Mouse (Mus musculus) WW6 (cell line): ENCODE data around the gene Dph2.

ENCODE experiments used
- DNase-seq: peaks from one replicate; pipeline ENCODE4 v3.0.0-alpha.2; 2013; ENCODE audit warnings: low read depth, low spot score

Gene Dph2

GRCm38 (mm10) chr4:117912131-117912561, 20.3 kb upstream of the Dph2 start:
- DNase-seq = no peak

GRCm38 (mm10) chr4:117908834-117909453, 17.1 kb upstream of the Dph2 start:
- no peak for DNase-seq

- no peak for DNase-seq
Observed at GRCm38 (mm10) chr4:117906196-117906595, 14.4 kb upstream of the Dph2 start.

- no peak for DNase-seq
Observed at GRCm38 (mm10) chr4:117904761-117905160, 12.9 kb upstream of the Dph2 start.

- no peak for DNase-seq
Observed at GRCm38 (mm10) chr4:117904094-117904493, 12.3 kb upstream of the Dph2 start.

- no peak for DNase-seq
Observed at GRCm38 (mm10) chr4:117898111-117898510, 6.3 kb upstream of the Dph2 start.

GRCm38 (mm10) chr4:117896031-117896430, 4.2 kb upstream of the Dph2 start:
- no peak for DNase-seq

- no peak for DNase-seq
Observed at GRCm38 (mm10) chr4:117895339-117895738, 3.5 kb upstream of the Dph2 start.

GRCm38 (mm10) chr4:117894601-117895000, 2.8 kb upstream of the Dph2 start:
- no peak for DNase-seq

- DNase-seq = no peak
Observed at GRCm38 (mm10) chr4:117893376-117893775, 1.5 kb upstream of the Dph2 start.

GRCm38 (mm10) chr4:117890750-117891149, 1.1 kb downstream of the Dph2 start:
- DNase-seq = no peak

- DNase-seq = no peak
Observed at GRCm38 (mm10) chr4:117890031-117890430, 1.8 kb downstream of the Dph2 start.

GRCm38 (mm10) chr4:117889471-117889870, 2.4 kb downstream of the Dph2 start:
- no peak for DNase-seq

GRCm38 (mm10) chr4:117887920-117888319, 3.9 kb downstream of the Dph2 start:
- no peak for DNase-seq

- peak; percentile 88 for DNase-seq
Observed at GRCm38 (mm10) chr4:117887133-117887532, 4.7 kb downstream of the Dph2 start, which contains the start of gene Atp6v0b. Gene Atp6v0b (minus strand): TSS chr4:117887333.

GRCm38 (mm10) chr4:117886644-117887043, 5.2 kb downstream of the Dph2 start:
- DNase-seq = no peak

GRCm38 (mm10) chr4:117885994-117886393, 5.8 kb downstream of the Dph2 start:
- no peak for DNase-seq

- no peak for DNase-seq
Observed at GRCm38 (mm10) chr4:117885093-117885492, 6.7 kb downstream of the Dph2 start.

- no peak for DNase-seq
Observed at GRCm38 (mm10) chr4:117884146-117884545, 7.7 kb downstream of the Dph2 start.

GRCm38 (mm10) chr4:117882701-117883691, 8.8 kb downstream of the Dph2 start, which contains the start of gene B4galt2:
Gene B4galt2 (minus strand): TSS chr4:117883487.
- DNase-seq = no peak

GRCm38 (mm10) chr4:117878703-117879102, 13.1 kb downstream of the Dph2 start:
- no peak for DNase-seq

- DNase-seq = no peak
Observed at GRCm38 (mm10) chr4:117878301-117878700, 13.5 kb downstream of the Dph2 start.

GRCm38 (mm10) chr4:117873615-117874014, 18.2 kb downstream of the Dph2 start:
- no peak for DNase-seq
